Mouse (Mus musculus) midbrain, embryonic 16.5 days (tissue): ENCODE data around the gene A730049H05Rik. TPM values are rescaled to one million over a fixed set of nuclear protein-coding genes. Genes with fewer than 3 reads are reported as not detected.

Experiments used
- ATAC-seq: fragments of 200-750 bp; cut with Nextera tagmentation; 2 replicates; pipeline ENCODE4 v1.8.0; 2017; ENCODE audit warnings: moderate TSS enrichment
- H3K27ac ChIP-seq: fragments of 300-500 bp; sonication (generic); 2 replicates; pipeline ENCODE4 v1.5.1; 2014; ENCODE audit warnings: mild to moderate bottlenecking, low read length, mixed read lengths
- H3K27me3 ChIP-seq: fragments of 300-500 bp; sonication (generic); 2 replicates; pipeline ENCODE4 v1.6.1; 2014; ENCODE audit warnings: low read depth, low read length, mixed read lengths; ENCODE audit not compliant: control insufficient read depth, insufficient read depth
- H3K36me3 ChIP-seq: fragments of 300-500 bp; sonication (generic); 2 replicates; pipeline ENCODE4 v1.6.1; 2014; ENCODE audit warnings: mild to moderate bottlenecking, low read length, moderate library complexity, mixed read lengths; ENCODE audit not compliant: control insufficient read depth, insufficient read depth
- H3K4me1 ChIP-seq: fragments of 300-500 bp; sonication (generic); 2 replicates; pipeline ENCODE4 v1.6.1; 2014; ENCODE audit warnings: mild to moderate bottlenecking, low read length, mixed read lengths; ENCODE audit not compliant: control insufficient read depth, insufficient read depth
- H3K4me2 ChIP-seq: fragments of 300-500 bp; sonication (generic); 2 replicates; pipeline ENCODE4 v1.6.1; 2014; ENCODE audit warnings: mild to moderate bottlenecking, low read length, mixed read lengths
- H3K4me3 ChIP-seq: fragments of 300-500 bp; sonication (generic); 2 replicates; pipeline ENCODE4 v1.5.1; 2014; ENCODE audit warnings: low read depth, mild to moderate bottlenecking, low read length, moderate library complexity, mixed read lengths
- H3K9ac ChIP-seq: fragments of 300-500 bp; sonication (generic); 2 replicates; pipeline ENCODE4 v1.6.1; 2014; ENCODE audit warnings: low read depth, low read length, mixed read lengths
- H3K9me3 ChIP-seq: fragments of 300-500 bp; sonication (generic); replicated peaks from 2 replicates; pipeline ENCODE4 v1.6.1; 2014; ENCODE audit warnings: mild to moderate bottlenecking, low read length, mixed read lengths; ENCODE audit not compliant: control insufficient read depth, poor library complexity, severe bottlenecking
- WGBS: fragments of 180-500 bp; shearing (Covaris S2); extraction: QIAGEN DNeasy Blood & Tissue Kit; methylation state at CpG from one replicate; pipeline ENCODE4 v1.1.7; 2014; 5-methylcytosine and 5-hydroxymethylcytosine counted together
- polyA plus RNA-seq: library from polyadenylated mRNA; unstranded; fragments of >200 nt; fragmentation: Nextera tagmentation; extraction: Ambion mirVana; gene quantifications from 2 replicates; pipeline ENCODE4 v1.2.1, GENCODE M21; 2015

Gene A730049H05Rik
- polyA plus RNA-seq, 1 experiment from 2014 or later, result 0.58 TPM

- WGBS, result 11% methylated on average over 5 of the region's 5 CpGs
- Histone ChIP-seq H3K9ac (no peak overlapping the region), H3K4me2 (no peak overlapping the region), H3K27ac (no peak overlapping the region), H3K4me3 (no peak overlapping the region), H3K4me1 (no peaks in the 10 kb centered on the region; the same call in 1 of the 2 replicates), H3K9me3 (no peaks in the 10 kb centered on the region), H3K36me3 (no peaks in the 10 kb centered on the region), H3K27me3 (no peaks in the 10 kb centered on the region)
- no peak for ATAC-seq
These were observed 5.3 kb downstream of the A730049H05Rik start for GRCm38 (mm10) chr6:92821606-92822005.

- no peak overlapping the region for H3K4me2 ChIP-seq
- no peaks in the 10 kb centered on the region for H3K36me3 ChIP-seq
- H3K27ac ChIP-seq, result no peak overlapping the region
- no peak for ATAC-seq
- WGBS, result 25% methylated on average over 6 of the region's 6 CpGs
- H3K4me1 ChIP-seq, result no peaks in the 10 kb centered on the region
- H3K27me3 ChIP-seq, result no peaks in the 10 kb centered on the region
- H3K4me3 ChIP-seq, result no peak overlapping the region
- no peaks in the 10 kb centered on the region for H3K9me3 ChIP-seq
- H3K9ac ChIP-seq, result no peak overlapping the region
These were observed 5.7 kb downstream of the A730049H05Rik start for GRCm38 (mm10) chr6:92822006-92822405.

GRCm38 (mm10) chr6:92823991-92824390, 7.7 kb downstream of the A730049H05Rik start:
- Histone ChIP-seq H3K4me3 (no peak overlapping the region), H3K4me1 (no peaks in the 10 kb centered on the region), H3K9me3 (no peaks in the 10 kb centered on the region), H3K9ac (no peak overlapping the region), H3K4me2 (no peak overlapping the region), H3K27ac (no peak overlapping the region), H3K36me3 (no peaks in the 10 kb centered on the region), H3K27me3 (no peaks in the 10 kb centered on the region)
- WGBS, result 47% methylated on average over 7 of the region's 7 CpGs
- no peak for ATAC-seq

- no peak overlapping the region for H3K27ac ChIP-seq
- ATAC-seq, result no peak
- no peaks in the 10 kb centered on the region for H3K9me3 ChIP-seq
- no peak overlapping the region for H3K4me3 ChIP-seq
- no peaks in the 10 kb centered on the region for H3K36me3 ChIP-seq
- no peak overlapping the region for H3K9ac ChIP-seq
- H3K27me3 ChIP-seq, result no peaks in the 10 kb centered on the region
- WGBS, result 86% methylated on average over 5 of the region's 5 CpGs
- H3K4me2 ChIP-seq, result no peak overlapping the region
- no peaks in the 10 kb centered on the region for H3K4me1 ChIP-seq
These were observed 10.3 kb downstream of the A730049H05Rik start for GRCm38 (mm10) chr6:92826561-92826960.

GRCm38 (mm10) chr6:92827360-92827759, 11.1 kb downstream of the A730049H05Rik start:
- WGBS, result 50% methylated on average over 5 of the region's 5 CpGs
- no peak for ATAC-seq
- no peaks in the 10 kb centered on the region for H3K27me3 ChIP-seq

GRCm38 (mm10) chr6:92829148-92829547, 12.9 kb downstream of the A730049H05Rik start:
- no peak overlapping the region for H3K27ac ChIP-seq
- ATAC-seq, result no peak
- H3K4me2 ChIP-seq, result no peak overlapping the region
- no peaks in the 10 kb centered on the region for H3K9me3 ChIP-seq
- H3K4me1 ChIP-seq, result no peaks in the 10 kb centered on the region
- H3K9ac ChIP-seq, result no peak overlapping the region
- 82% methylated on average over 2 of the region's 2 CpGs for WGBS
- no peaks in the 10 kb centered on the region for H3K36me3 ChIP-seq
- H3K27me3 ChIP-seq, result no peaks in the 10 kb centered on the region
- no peak overlapping the region for H3K4me3 ChIP-seq

More at GRCm38 (mm10) chr6:92827360-92827759, 11.1 kb downstream of the A730049H05Rik start:
- Histone ChIP-seq H3K4me1 (no peaks in the 10 kb centered on the region), H3K9ac (no peak overlapping the region), H3K36me3 (no peaks in the 10 kb centered on the region), H3K4me2 (no peak overlapping the region), H3K9me3 (no peaks in the 10 kb centered on the region), H3K4me3 (no peak overlapping the region), H3K27ac (no peak overlapping the region)

- H3K36me3 ChIP-seq, result no peaks in the 10 kb centered on the region
- no peak overlapping the region for H3K9ac ChIP-seq
- no peaks in the 10 kb centered on the region for H3K27me3 ChIP-seq
- no peaks in the 10 kb centered on the region for H3K4me1 ChIP-seq
- no peak overlapping the region for H3K27ac ChIP-seq
- no peak overlapping the region for H3K4me2 ChIP-seq
- WGBS, result 81% methylated on average over 2 of the region's 2 CpGs
- no peaks in the 10 kb centered on the region for H3K9me3 ChIP-seq
- ATAC-seq, result no peak
- H3K4me3 ChIP-seq, result no peak overlapping the region
These were observed 14.8 kb downstream of the A730049H05Rik start for GRCm38 (mm10) chr6:92831106-92831505.

- Histone ChIP-seq H3K4me1 (no peaks in the 10 kb centered on the region), H3K27me3 (no peaks in the 10 kb centered on the region), H3K4me3 (no peak overlapping the region), H3K4me2 (no peak overlapping the region), H3K27ac (no peak overlapping the region), H3K36me3 (no peaks in the 10 kb centered on the region), H3K9ac (no peak overlapping the region), H3K9me3 (no peaks in the 10 kb centered on the region)
- ATAC-seq, result no peak
- 11% methylated on average over 2 of the region's 2 CpGs for WGBS
These were observed 25.7 kb downstream of the A730049H05Rik start for GRCm38 (mm10) chr6:92842000-92842399.

GRCm38 (mm10) chr6:92843474-92843873, 27.2 kb downstream of the A730049H05Rik start:
- no peak for ATAC-seq
- Histone ChIP-seq H3K4me1 (no peaks in the 10 kb centered on the region), H3K36me3 (no peaks in the 10 kb centered on the region), H3K27ac (no peak overlapping the region), H3K9ac (no peak overlapping the region), H3K9me3 (no peaks in the 10 kb centered on the region), H3K4me2 (no peak overlapping the region), H3K27me3 (no peaks in the 10 kb centered on the region), H3K4me3 (no peak overlapping the region)
- 87% methylated on average over 2 of the region's 2 CpGs for WGBS
